Mouse (Mus musculus): ENCODE results near the gene Celf5. TPM values are rescaled to one million over a fixed set of nuclear protein-coding genes. Genes with fewer than 3 reads are reported as not detected.

The Celf5 gene
- polyA plus RNA-seq, 1 experiment from 2014 or later = 0.30 TPM

DNA sequence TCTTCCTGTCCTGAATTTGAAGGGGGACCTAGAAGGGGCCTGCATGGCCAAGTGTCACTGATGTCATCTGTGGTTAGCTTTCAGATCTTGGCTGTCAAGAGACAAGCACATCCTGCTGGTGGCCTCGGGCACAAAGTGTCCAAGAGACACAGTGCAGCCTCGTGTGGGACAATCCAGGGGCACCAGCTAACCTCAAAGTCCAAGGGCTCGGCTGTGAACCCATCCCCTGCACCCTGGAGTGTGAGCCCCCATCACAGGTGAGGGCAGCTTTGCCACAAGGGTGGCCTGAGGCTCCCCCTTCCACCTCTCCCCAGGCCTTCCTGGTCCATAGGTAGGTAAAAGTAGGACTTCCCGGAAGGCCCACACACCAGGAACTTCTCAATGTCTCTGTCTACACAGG is 19.0 kb downstream of the Celf5 start:
- no peak overlapping the region for H3K9ac ChIP-seq (ENCODE audit: low read depth, low read length)
- ATAC-seq (replicated peaks; ENCODE audit: low FRiP score, low read depth) (no peak), DNase-seq (ENCODE audit: low spot score) (no peak)
- H3K4me2 ChIP-seq (ENCODE audit: low read length) = no peak overlapping the region
- peaks cover 44% of the 10 kb centered on the region for H3K27me3 ChIP-seq (ENCODE audit: insufficient read depth, low read length)
- no peaks in the 10 kb centered on the region for H3K36me3 ChIP-seq (ENCODE audit: insufficient read depth, low read length)
- TF ChIP-seq CTCF (IDR thresholded peaks at IDR 0.05; ENCODE audit: low read depth) = no peak
- no peaks in the 10 kb centered on the region for H3K9me3 ChIP-seq (replicated peaks; ENCODE audit: low read length)
- peaks cover 9% of the 10 kb centered on the region for H3K4me1 ChIP-seq (replicated peaks; ENCODE audit: insufficient read depth, low read length)
- WGBS = 64% methylated on average over 4 of the region's 4 CpGs
- H3K4me3 ChIP-seq (replicated peaks; ENCODE audit: low read depth, low read length) = no peak overlapping the region
- H3K27ac ChIP-seq = no peak overlapping the region

DNA sequence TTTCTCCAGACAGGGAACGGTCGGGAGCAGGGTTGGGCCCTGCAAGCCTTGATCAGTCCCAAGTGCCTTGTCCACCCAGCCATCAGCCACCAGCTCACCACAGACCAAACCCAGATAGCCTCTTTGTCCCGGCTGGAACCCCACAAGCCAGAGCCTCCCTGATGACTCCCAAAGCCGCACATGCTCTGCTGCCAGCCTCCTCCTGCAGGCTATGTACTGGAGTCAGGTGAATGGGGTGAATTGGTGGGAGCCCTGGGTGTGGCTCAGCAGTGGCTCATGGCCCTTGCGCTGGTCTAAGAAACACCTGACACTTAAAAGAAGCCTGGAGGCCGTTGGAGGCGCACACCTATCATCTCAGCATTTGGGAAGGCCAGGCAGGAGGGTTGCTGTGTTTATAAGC is 19.6 kb downstream of the Celf5 start:
- Histone ChIP-seq H3K4me3 (replicated peaks; ENCODE audit: low read depth, low read length) (no peak overlapping the region), H3K27ac (no peak overlapping the region), H3K36me3 (ENCODE audit: insufficient read depth, low read length) (no peaks in the 10 kb centered on the region), H3K4me2 (ENCODE audit: low read length) (no peak overlapping the region), H3K9ac (ENCODE audit: low read depth, low read length) (no peak overlapping the region), H3K27me3 (ENCODE audit: insufficient read depth, low read length) (peaks cover 49% of the 10 kb centered on the region), H3K9me3 (replicated peaks; ENCODE audit: low read length) (no peaks in the 10 kb centered on the region), H3K4me1 (replicated peaks; ENCODE audit: insufficient read depth, low read length) (peaks cover 9% of the 10 kb centered on the region)
- TF ChIP-seq CTCF (IDR thresholded peaks at IDR 0.05; ENCODE audit: low read depth) = no peak
- ATAC-seq (replicated peaks; ENCODE audit: low FRiP score, low read depth) = no peak
- WGBS = 72% methylated on average over 7 of the region's 7 CpGs
- DNase-seq (ENCODE audit: low spot score) = no peak

DNA sequence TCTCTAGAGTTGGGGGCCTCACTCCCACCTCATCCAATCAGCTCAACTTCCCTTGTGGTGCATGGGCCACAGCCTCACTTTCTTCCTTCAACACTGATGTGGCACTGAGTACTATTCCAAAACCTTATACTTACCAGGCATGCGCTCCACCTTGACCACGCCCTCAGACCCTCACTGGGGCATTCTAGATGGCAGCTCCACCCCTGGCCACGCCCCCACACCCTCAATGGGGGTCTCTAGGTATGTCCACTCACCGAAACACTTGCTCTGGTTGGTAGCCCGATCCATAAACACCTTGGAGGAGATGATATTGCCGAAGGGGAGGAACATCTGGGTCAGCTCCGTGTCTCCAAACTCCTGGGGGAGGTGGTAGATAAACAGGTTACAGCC is 20.1 kb downstream of the Celf5 start:
- no peak overlapping the region for H3K9ac ChIP-seq (ENCODE audit: low read depth, low read length)
- H3K4me1 ChIP-seq (replicated peaks; ENCODE audit: insufficient read depth, low read length) = peaks cover 9% of the 10 kb centered on the region
- ATAC-seq (replicated peaks; ENCODE audit: low FRiP score, low read depth) (no peak), DNase-seq (ENCODE audit: low spot score) (no peak)
- H3K36me3 ChIP-seq (ENCODE audit: insufficient read depth, low read length) = no peaks in the 10 kb centered on the region
- WGBS = 35% methylated on average over 7 of the region's 7 CpGs
- H3K4me2 ChIP-seq (ENCODE audit: low read length) = peak overlapping the region; percentile 27; the same call in 1 of the 2 replicates
- peaks cover 54% of the 10 kb centered on the region for H3K27me3 ChIP-seq (ENCODE audit: insufficient read depth, low read length)
- no peak for TF ChIP-seq CTCF (IDR thresholded peaks at IDR 0.05; ENCODE audit: low read depth)
- no peak overlapping the region for H3K4me3 ChIP-seq (replicated peaks; ENCODE audit: low read depth, low read length)
- no peak overlapping the region for H3K27ac ChIP-seq
- H3K9me3 ChIP-seq (replicated peaks; ENCODE audit: low read length) = no peaks in the 10 kb centered on the region

DNA sequence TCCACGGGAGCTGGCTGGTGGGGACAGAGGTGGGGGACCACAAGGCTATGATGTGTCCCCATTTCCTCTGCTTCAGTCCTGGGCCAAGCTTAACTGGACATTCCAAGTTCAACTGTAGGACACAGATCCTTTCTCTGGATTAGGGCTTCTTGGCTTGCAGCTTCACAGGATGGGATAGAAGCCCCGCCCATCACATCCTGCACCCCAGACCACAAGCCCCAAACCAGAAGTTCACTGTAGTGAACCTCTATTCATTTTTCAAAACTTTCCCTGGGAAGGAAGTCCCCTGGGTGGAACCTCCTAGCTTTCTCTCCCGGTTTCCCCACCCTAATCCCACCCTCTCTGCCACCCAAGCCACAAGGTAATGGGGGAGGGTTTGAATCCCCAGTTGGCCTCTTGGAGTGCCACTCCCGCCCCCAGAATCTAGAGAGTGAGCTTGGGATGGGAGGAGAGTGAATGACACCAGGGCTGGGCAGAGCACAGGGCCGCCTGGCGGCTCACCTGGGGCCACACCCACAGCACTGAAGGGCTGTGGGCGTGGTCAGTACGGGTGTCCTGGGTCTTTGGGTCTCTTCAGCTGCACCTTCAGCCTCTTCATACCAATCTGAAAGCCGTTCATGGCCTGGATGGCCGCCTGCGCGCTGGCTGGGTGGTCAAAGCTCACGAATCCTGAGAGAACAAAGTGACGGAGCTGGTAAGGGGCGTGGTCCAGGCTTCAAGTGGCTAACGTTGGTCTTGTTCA is 20.7 kb downstream of the Celf5 start:
- TF ChIP-seq CTCF (IDR thresholded peaks at IDR 0.05; ENCODE audit: low read depth) = no peak
- no peak for ATAC-seq (replicated peaks; ENCODE audit: low FRiP score, low read depth)
- no peak for DNase-seq (ENCODE audit: low spot score)
- H3K4me1 ChIP-seq (replicated peaks; ENCODE audit: insufficient read depth, low read length) = peaks cover 9% of the 10 kb centered on the region
- peaks cover 55% of the 10 kb centered on the region for H3K27me3 ChIP-seq (ENCODE audit: insufficient read depth, low read length)
- no peak overlapping the region for H3K9ac ChIP-seq (ENCODE audit: low read depth, low read length)
- no peak overlapping the region for H3K4me3 ChIP-seq (replicated peaks; ENCODE audit: low read depth, low read length)
- H3K4me2 ChIP-seq (ENCODE audit: low read length) = peak overlapping the region; percentile 27; the same call in 1 of the 2 replicates
- H3K9me3 ChIP-seq (replicated peaks; ENCODE audit: low read length) = no peaks in the 10 kb centered on the region
- no peak overlapping the region for H3K27ac ChIP-seq
- H3K36me3 ChIP-seq (ENCODE audit: insufficient read depth, low read length) = no peaks in the 10 kb centered on the region
- WGBS = 5% methylated on average over 16 of the region's 16 CpGs

DNA sequence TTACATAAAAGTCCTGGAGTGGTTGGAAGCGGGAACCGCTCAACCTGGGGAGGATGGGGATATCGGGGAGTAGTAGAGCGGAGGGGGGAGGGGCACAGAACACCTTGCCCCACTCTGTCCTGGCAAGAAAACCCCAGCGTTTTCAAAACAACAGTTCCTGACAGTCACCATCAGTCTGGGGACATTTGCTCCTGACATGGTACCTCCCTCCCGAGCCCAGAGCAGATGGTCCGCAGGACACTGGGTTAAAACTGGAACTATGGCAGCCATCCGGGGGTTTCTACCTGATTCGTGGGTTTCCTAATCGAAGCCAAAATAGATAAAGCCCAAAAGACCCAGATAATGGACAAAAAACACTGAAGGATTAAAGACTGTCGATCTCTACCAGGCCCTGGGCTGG is 21.6 kb downstream of the Celf5 start:
- Histone ChIP-seq H3K27me3 (ENCODE audit: insufficient read depth, low read length) (peaks cover 55% of the 10 kb centered on the region), H3K36me3 (ENCODE audit: insufficient read depth, low read length) (no peaks in the 10 kb centered on the region), H3K4me2 (ENCODE audit: low read length) (no peak overlapping the region), H3K4me1 (replicated peaks; ENCODE audit: insufficient read depth, low read length) (peaks cover 9% of the 10 kb centered on the region), H3K9ac (ENCODE audit: low read depth, low read length) (no peak overlapping the region), H3K27ac (no peak overlapping the region), H3K4me3 (replicated peaks; ENCODE audit: low read depth, low read length) (no peak overlapping the region), H3K9me3 (replicated peaks; ENCODE audit: low read length) (no peaks in the 10 kb centered on the region)
- 41% methylated on average over 11 of the region's 11 CpGs for WGBS
- no peak for DNase-seq (ENCODE audit: low spot score)
- ATAC-seq (replicated peaks; ENCODE audit: low FRiP score, low read depth) = no peak
- no peak for TF ChIP-seq CTCF (IDR thresholded peaks at IDR 0.05; ENCODE audit: low read depth)

DNA sequence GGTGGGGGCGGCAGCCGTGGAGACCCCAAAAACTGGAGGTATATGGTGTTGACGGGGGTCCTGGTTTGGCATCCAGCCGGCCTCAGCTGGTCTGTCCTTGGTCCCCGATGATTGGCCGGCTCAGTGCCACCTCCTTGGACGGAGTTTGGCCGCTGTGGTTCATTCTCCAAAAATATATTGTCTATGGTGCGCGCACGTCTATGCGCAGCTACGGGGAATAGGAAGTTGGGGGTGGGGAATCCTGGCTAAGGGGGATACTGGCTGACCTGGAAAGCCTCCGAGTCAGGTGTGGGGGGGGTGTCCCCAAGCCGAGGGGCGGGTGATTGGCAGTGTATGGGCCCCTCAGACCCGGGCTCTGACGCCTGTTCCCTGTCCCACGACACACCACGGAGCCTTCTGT is 22.0 kb downstream of the Celf5 start:
- DNase-seq (ENCODE audit: low spot score) (no peak), ATAC-seq (replicated peaks; ENCODE audit: low FRiP score, low read depth) (no peak)
- Histone ChIP-seq H3K4me1 (replicated peaks; ENCODE audit: insufficient read depth, low read length) (peaks cover 9% of the 10 kb centered on the region), H3K9me3 (replicated peaks; ENCODE audit: low read length) (no peaks in the 10 kb centered on the region), H3K4me2 (ENCODE audit: low read length) (no peak overlapping the region), H3K4me3 (replicated peaks; ENCODE audit: low read depth, low read length) (no peak overlapping the region), H3K9ac (ENCODE audit: low read depth, low read length) (no peak overlapping the region), H3K27me3 (ENCODE audit: insufficient read depth, low read length) (peaks cover 52% of the 10 kb centered on the region), H3K27ac (no peak overlapping the region), H3K36me3 (ENCODE audit: insufficient read depth, low read length) (no peaks in the 10 kb centered on the region)
- WGBS = 28% methylated on average over 20 of the region's 20 CpGs
- no peak for TF ChIP-seq CTCF (IDR thresholded peaks at IDR 0.05; ENCODE audit: low read depth)

DNA sequence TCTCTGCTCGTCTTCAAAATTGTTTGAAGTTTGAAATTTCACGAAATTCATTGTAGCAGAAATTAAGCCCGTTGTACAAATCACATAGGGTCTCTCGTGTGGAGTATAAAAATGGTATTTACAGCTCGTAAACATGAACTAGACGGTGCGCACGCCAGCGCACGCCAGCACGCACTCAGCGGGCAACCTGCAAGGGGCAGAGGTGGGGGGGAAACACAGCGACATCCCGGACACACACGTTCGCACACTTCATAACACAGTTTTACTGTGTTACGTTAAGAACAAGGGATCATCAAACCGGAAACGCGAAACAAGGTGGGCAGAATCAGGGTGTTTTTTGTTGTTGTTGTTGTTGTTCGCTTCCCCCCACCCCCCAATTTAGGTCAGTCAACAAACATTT is 23.1 kb downstream of the Celf5 start:
- no peaks in the 10 kb centered on the region for H3K9me3 ChIP-seq (replicated peaks; ENCODE audit: low read length)
- no peak overlapping the region for H3K9ac ChIP-seq (ENCODE audit: low read depth, low read length)
- H3K4me1 ChIP-seq (replicated peaks; ENCODE audit: insufficient read depth, low read length) = peaks cover 5% of the 10 kb centered on the region
- ATAC-seq (replicated peaks; ENCODE audit: low FRiP score, low read depth) (no peak), DNase-seq (ENCODE audit: low spot score) (no peak)
- H3K4me3 ChIP-seq (replicated peaks; ENCODE audit: low read depth, low read length) = no peak overlapping the region
- H3K36me3 ChIP-seq (ENCODE audit: insufficient read depth, low read length) = no peaks in the 10 kb centered on the region
- 76% methylated on average over 21 of the region's 21 CpGs for WGBS
- no peak for TF ChIP-seq CTCF (IDR thresholded peaks at IDR 0.05; ENCODE audit: low read depth)
- no peak overlapping the region for H3K27ac ChIP-seq
- H3K4me2 ChIP-seq (ENCODE audit: low read length) = no peak overlapping the region
- H3K27me3 ChIP-seq (ENCODE audit: insufficient read depth, low read length) = peaks cover 51% of the 10 kb centered on the region
